Mouse (Mus musculus): ENCODE results near the gene D6Wsu163e. TPM values are rescaled to one million over a fixed set of nuclear protein-coding genes. Genes with fewer than 3 reads are reported as not detected.

Gene D6Wsu163e
- polyA plus RNA-seq, 1 experiment = 8.7 TPM

- Histone ChIP-seq H3K4me1 (ENCODE audit: control insufficient read depth, insufficient read depth, low read length) (peaks cover 6% of the 10 kb centered on the region; the same call in 1 of the 2 replicates), H3K27ac (ENCODE audit: insufficient read depth, low read depth, low read length) (no peak overlapping the region), H3K36me3 (ENCODE audit: control insufficient read depth, insufficient read depth, low read length) (no peaks in the 10 kb centered on the region), H3K4me3 (ENCODE audit: insufficient read depth, low read depth, low read length) (no peak overlapping the region), H3K27me3 (replicated peaks; ENCODE audit: control insufficient read depth, insufficient read depth, low read length) (no peaks in the 10 kb centered on the region)
- no peak for DNase-seq
- 87% methylated on average over 2 of the region's 2 CpGs for WGBS
- TF ChIP-seq CTCF (conservative IDR thresholded peaks at IDR 0.05; ENCODE audit: insufficient read depth, insufficient read length, low read depth, low read length) (no peak), POLR2A (IDR thresholded peaks at IDR 0.05; ENCODE audit: low read depth, low read length) (no peak)
Measured at GRCm38 (mm10) chr6:126938047-126938446, 1.7 kb upstream of the D6Wsu163e start.

- under 1% methylated on average over 31 of the region's 31 CpGs for WGBS
- Histone ChIP-seq H3K36me3 (ENCODE audit: control insufficient read depth, insufficient read depth, low read length) (no peaks in the 10 kb centered on the region), H3K27ac (ENCODE audit: insufficient read depth, low read depth, low read length) (no peak overlapping the region), H3K27me3 (replicated peaks; ENCODE audit: control insufficient read depth, insufficient read depth, low read length) (no peaks in the 10 kb centered on the region), H3K4me1 (ENCODE audit: control insufficient read depth, insufficient read depth, low read length) (peaks cover 6% of the 10 kb centered on the region; the same call in 1 of the 2 replicates), H3K4me3 (ENCODE audit: insufficient read depth, low read depth, low read length) (peak overlapping the region; percentile 88)
- DNase-seq = no peak
- TF ChIP-seq POLR2A (IDR thresholded peaks at IDR 0.05; ENCODE audit: low read depth, low read length) (no peak), CTCF (conservative IDR thresholded peaks at IDR 0.05; ENCODE audit: insufficient read depth, insufficient read length, low read depth, low read length) (no peak)
Measured at GRCm38 (mm10) chr6:126938853-126939486, 792 bp upstream of the D6Wsu163e start.

GRCm38 (mm10) chr6:126940451-126940850 is 689 bp downstream of the D6Wsu163e start:
- H3K4me3 ChIP-seq (ENCODE audit: insufficient read depth, low read depth, low read length) = peak overlapping the region; percentile 76
- under 1% methylated on average over 5 of the region's 5 CpGs for WGBS
- peak; percentile 6 for DNase-seq

GRCm38 (mm10) chr6:126948336-126948735 is 8.6 kb downstream of the D6Wsu163e start:
- H3K27ac ChIP-seq (ENCODE audit: insufficient read depth, low read depth, low read length) = no peak overlapping the region
- WGBS = 89% methylated on average over 4 of the region's 4 CpGs

More at GRCm38 (mm10) chr6:126940451-126940850, 689 bp downstream of the D6Wsu163e start:
- peaks cover 2% of the 10 kb centered on the region; the same call in 1 of the 2 replicates for H3K36me3 ChIP-seq (ENCODE audit: control insufficient read depth, insufficient read depth, low read length)
- no peak overlapping the region for H3K27ac ChIP-seq (ENCODE audit: insufficient read depth, low read depth, low read length)
- H3K27me3 ChIP-seq (replicated peaks; ENCODE audit: control insufficient read depth, insufficient read depth, low read length) = no peaks in the 10 kb centered on the region
- TF ChIP-seq POLR2A (IDR thresholded peaks at IDR 0.05; ENCODE audit: low read depth, low read length) = no peak
- peak; percentile 22; the same call in 1 of the 2 replicates for TF ChIP-seq CTCF (conservative IDR thresholded peaks at IDR 0.05; ENCODE audit: insufficient read depth, insufficient read length, low read depth, low read length)
- H3K4me1 ChIP-seq (ENCODE audit: control insufficient read depth, insufficient read depth, low read length) = peaks cover 6% of the 10 kb centered on the region; the same call in 1 of the 2 replicates

GRCm38 (mm10) chr6:126955734-126956133 is 16.0 kb downstream of the D6Wsu163e start:
- Histone ChIP-seq H3K4me3 (ENCODE audit: insufficient read depth, low read depth, low read length) (no peak overlapping the region), H3K27ac (ENCODE audit: insufficient read depth, low read depth, low read length) (no peak overlapping the region), H3K36me3 (ENCODE audit: control insufficient read depth, insufficient read depth, low read length) (no peaks in the 10 kb centered on the region; the same call in 1 of the 2 replicates), H3K4me1 (ENCODE audit: control insufficient read depth, insufficient read depth, low read length) (no peaks in the 10 kb centered on the region), H3K27me3 (replicated peaks; ENCODE audit: control insufficient read depth, insufficient read depth, low read length) (no peaks in the 10 kb centered on the region)
- WGBS = 7% methylated on average over 10 of the region's 10 CpGs
- TF ChIP-seq CTCF (conservative IDR thresholded peaks at IDR 0.05; ENCODE audit: insufficient read depth, insufficient read length, low read depth, low read length) = peak; percentile 87
- no peak for TF ChIP-seq POLR2A (IDR thresholded peaks at IDR 0.05; ENCODE audit: low read depth, low read length)
- peak; percentile 67 for DNase-seq

More at GRCm38 (mm10) chr6:126948336-126948735, 8.6 kb downstream of the D6Wsu163e start:
- Histone ChIP-seq H3K4me3 (ENCODE audit: insufficient read depth, low read depth, low read length) (no peak overlapping the region), H3K4me1 (ENCODE audit: control insufficient read depth, insufficient read depth, low read length) (no peaks in the 10 kb centered on the region), H3K27me3 (replicated peaks; ENCODE audit: control insufficient read depth, insufficient read depth, low read length) (no peaks in the 10 kb centered on the region), H3K36me3 (ENCODE audit: control insufficient read depth, insufficient read depth, low read length) (peaks cover 4% of the 10 kb centered on the region)
- no peak for TF ChIP-seq CTCF (conservative IDR thresholded peaks at IDR 0.05; ENCODE audit: insufficient read depth, insufficient read length, low read depth, low read length)
- no peak for TF ChIP-seq POLR2A (IDR thresholded peaks at IDR 0.05; ENCODE audit: low read depth, low read length)
- no peak for DNase-seq

GRCm38 (mm10) chr6:126961371-126962018 is 21.7 kb downstream of the D6Wsu163e start:
- Histone ChIP-seq H3K4me1 (ENCODE audit: control insufficient read depth, insufficient read depth, low read length) (no peaks in the 10 kb centered on the region), H3K27ac (ENCODE audit: insufficient read depth, low read depth, low read length) (no peak overlapping the region), H3K36me3 (ENCODE audit: control insufficient read depth, insufficient read depth, low read length) (peaks cover 3% of the 10 kb centered on the region; the same call in 1 of the 2 replicates), H3K4me3 (ENCODE audit: insufficient read depth, low read depth, low read length) (no peak overlapping the region), H3K27me3 (replicated peaks; ENCODE audit: control insufficient read depth, insufficient read depth, low read length) (no peaks in the 10 kb centered on the region)
- no peak for TF ChIP-seq POLR2A (IDR thresholded peaks at IDR 0.05; ENCODE audit: low read depth, low read length)
- TF ChIP-seq CTCF (conservative IDR thresholded peaks at IDR 0.05; ENCODE audit: insufficient read depth, insufficient read length, low read depth, low read length) = no peak
- WGBS = 91% methylated on average over 8 of the region's 8 CpGs
- DNase-seq = no peak

GRCm38 (mm10) chr6:126962709-126963108 is 22.9 kb downstream of the D6Wsu163e start:
- Histone ChIP-seq H3K4me3 (ENCODE audit: insufficient read depth, low read depth, low read length) (no peak overlapping the region), H3K27ac (ENCODE audit: insufficient read depth, low read depth, low read length) (no peak overlapping the region), H3K4me1 (ENCODE audit: control insufficient read depth, insufficient read depth, low read length) (no peaks in the 10 kb centered on the region), H3K27me3 (replicated peaks; ENCODE audit: control insufficient read depth, insufficient read depth, low read length) (no peaks in the 10 kb centered on the region), H3K36me3 (ENCODE audit: control insufficient read depth, insufficient read depth, low read length) (peaks cover 6% of the 10 kb centered on the region; the same call in 1 of the 2 replicates)
- 83% methylated on average over 5 of the region's 5 CpGs for WGBS
- TF ChIP-seq CTCF (conservative IDR thresholded peaks at IDR 0.05; ENCODE audit: insufficient read depth, insufficient read length, low read depth, low read length) (no peak), POLR2A (IDR thresholded peaks at IDR 0.05; ENCODE audit: low read depth, low read length) (no peak)
- no peak for DNase-seq

Data from kidney, adult 2 months (tissue).